Mouse (Mus musculus) liver, postnatal 0 days (tissue): Measurements from ENCODE around the gene Top2b.

ENCODE experiments used
- CTCF ChIP-seq: sonication (generic); IDR thresholded peaks from 2 replicates; pipeline ENCODE4 v1.5.1; 2016; ENCODE audit warnings: antibody characterized with exemption, low read depth
- EP300 ChIP-seq: IDR thresholded peaks from 2 replicates; pipeline ENCODE4 v1.6.1; 2016; ENCODE audit warnings: antibody characterized with exemption, low read depth, mild to moderate bottlenecking

DNA sequence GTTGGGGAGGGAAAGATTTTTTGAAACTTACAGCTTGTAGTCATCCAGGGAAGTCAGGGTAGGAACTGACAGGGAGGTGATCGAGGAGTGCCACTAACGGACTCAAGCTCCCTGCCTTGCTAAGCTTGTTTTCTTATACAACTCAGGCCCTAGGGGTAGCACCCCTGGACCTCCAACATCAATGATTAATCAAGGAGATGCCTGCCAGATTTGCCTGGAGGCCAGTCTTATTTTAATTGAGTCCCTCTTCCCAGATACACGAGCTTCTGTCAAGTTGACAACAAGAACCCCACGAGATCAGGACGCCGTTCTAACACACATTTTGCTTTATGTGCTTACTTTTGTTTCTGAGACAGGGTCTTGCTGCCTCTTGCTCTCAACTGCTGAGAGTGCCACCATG lies 115.6 kb downstream of the Top2b start:
- TF ChIP-seq CTCF = no peak
- TF ChIP-seq EP300 = no peak
